Mouse (Mus musculus): ENCODE data around the gene Ccnb1ip1. TPM values are rescaled to one million over a fixed set of nuclear protein-coding genes. Genes with fewer than 3 reads are reported as not detected.

Ccnb1ip1 gene
- polyA plus RNA-seq, 1 experiment: not detected

GRCm38 (mm10) chr14:50744994-50745393 is 62.5 kb downstream of the Ccnb1ip1 start, which contains the start of gene Olfr749:
Gene Olfr749, minus strand, starts transcription at chr14:50745094.
- no peaks in the 10 kb centered on the region for H3K4me1 ChIP-seq (ENCODE audit: control insufficient read depth, insufficient read depth, low read length)
- H3K4me3 ChIP-seq (ENCODE audit: insufficient read depth, low read depth, low read length): no peak within 1 kb of the TSS
- no peak for TF ChIP-seq POLR2A (IDR thresholded peaks at IDR 0.05; ENCODE audit: insufficient read depth, low read depth, low read length)
- TF ChIP-seq CTCF (IDR thresholded peaks at IDR 0.05; ENCODE audit: insufficient read depth, low read depth, low read length): no peak
- H3K27ac ChIP-seq (ENCODE audit: insufficient read depth, low read depth, low read length): no peak within 1 kb of the TSS

GRCm38 (mm10) chr14:50741584-50741983 is 65.9 kb downstream of the Ccnb1ip1 start:
- WGBS: 73% methylated on average over 2 of the region's 2 CpGs

GRCm38 (mm10) chr14:50740334-50740733 is 67.2 kb downstream of the Ccnb1ip1 start:
- TF ChIP-seq CTCF (IDR thresholded peaks at IDR 0.05; ENCODE audit: insufficient read depth, low read depth, low read length) (no peak), POLR2A (IDR thresholded peaks at IDR 0.05; ENCODE audit: insufficient read depth, low read depth, low read length) (no peak)
- WGBS: 63% methylated on average over 2 of the region's 2 CpGs
- Histone ChIP-seq H3K4me1 (ENCODE audit: control insufficient read depth, insufficient read depth, low read length) (no peaks in the 10 kb centered on the region), H3K27ac (ENCODE audit: insufficient read depth, low read depth, low read length) (no peak overlapping the region), H3K4me3 (ENCODE audit: insufficient read depth, low read depth, low read length) (no peak overlapping the region)

More at GRCm38 (mm10) chr14:50741584-50741983, 65.9 kb downstream of the Ccnb1ip1 start:
- no peak overlapping the region for H3K4me3 ChIP-seq (ENCODE audit: insufficient read depth, low read depth, low read length)
- TF ChIP-seq POLR2A (IDR thresholded peaks at IDR 0.05; ENCODE audit: insufficient read depth, low read depth, low read length) (no peak), CTCF (IDR thresholded peaks at IDR 0.05; ENCODE audit: insufficient read depth, low read depth, low read length) (no peak)
- H3K4me1 ChIP-seq (ENCODE audit: control insufficient read depth, insufficient read depth, low read length): no peaks in the 10 kb centered on the region
- no peak overlapping the region for H3K27ac ChIP-seq (ENCODE audit: insufficient read depth, low read depth, low read length)

Other genes with a start within 250 kb of the Ccnb1ip1 start
- not detected in 2 replicates for gene Olfr744, start 192.9 kb downstream of the Ccnb1ip1 start, polyA plus RNA-seq (2012; ENCODE audit: insufficient read depth, insufficient read length, low replicate concordance, missing spikeins)
- not detected in 2 replicates for gene Olfr745, start 168.3 kb downstream of the Ccnb1ip1 start, polyA plus RNA-seq (2012; ENCODE audit: insufficient read depth, insufficient read length, low replicate concordance, missing spikeins)
- not detected in 2 replicates for gene Olfr746, start 160.6 kb downstream of the Ccnb1ip1 start, polyA plus RNA-seq (2012; ENCODE audit: insufficient read depth, insufficient read length, low replicate concordance, missing spikeins)
- not detected in 2 replicates for gene Olfr747, start 114.5 kb downstream of the Ccnb1ip1 start, polyA plus RNA-seq (2012; ENCODE audit: insufficient read depth, insufficient read length, low replicate concordance, missing spikeins)
- gene Olfr748, start 100.4 kb downstream of the Ccnb1ip1 start, polyA plus RNA-seq (2012; ENCODE audit: insufficient read depth, insufficient read length, low replicate concordance, missing spikeins): not detected in 2 replicates
- gene Olfr749, start 62.6 kb downstream of the Ccnb1ip1 start, polyA plus RNA-seq (2012; ENCODE audit: insufficient read depth, insufficient read length, low replicate concordance, missing spikeins): not detected in 2 replicates
- gene Ttc5, start 22.2 kb downstream of the Ccnb1ip1 start, polyA plus RNA-seq (2012; ENCODE audit: insufficient read depth, insufficient read length, low replicate concordance, missing spikeins): not detected in 2 replicates
- not detected in 2 replicates for gene Parp2, start 109 bp upstream of the Ccnb1ip1 start, polyA plus RNA-seq (2012; ENCODE audit: insufficient read depth, insufficient read length, low replicate concordance, missing spikeins)
- not detected in 2 replicates for gene Tep1, start 62.8 kb upstream of the Ccnb1ip1 start, polyA plus RNA-seq (2012; ENCODE audit: insufficient read depth, insufficient read length, low replicate concordance, missing spikeins)
- not detected in 2 replicates for gene Klhl33, start 89.8 kb upstream of the Ccnb1ip1 start, polyA plus RNA-seq (2012; ENCODE audit: insufficient read depth, insufficient read length, low replicate concordance, missing spikeins)
- gene Osgep, start 117.2 kb upstream of the Ccnb1ip1 start, polyA plus RNA-seq (2012; ENCODE audit: insufficient read depth, insufficient read length, low replicate concordance, missing spikeins): not detected in 2 replicates
- not detected in 2 replicates for gene Apex1, start 117.2 kb upstream of the Ccnb1ip1 start, polyA plus RNA-seq (2012; ENCODE audit: insufficient read depth, insufficient read length, low replicate concordance, missing spikeins)
- not detected in 2 replicates for gene Pip4p1, start 123.1 kb upstream of the Ccnb1ip1 start, polyA plus RNA-seq (2012; ENCODE audit: insufficient read depth, insufficient read length, low replicate concordance, missing spikeins)
- gene Pnp, start 123.3 kb upstream of the Ccnb1ip1 start, polyA plus RNA-seq (2012; ENCODE audit: insufficient read depth, insufficient read length, low replicate concordance, missing spikeins): not detected in 2 replicates
- not detected in 2 replicates for gene Gm49342, start 136.8 kb upstream of the Ccnb1ip1 start, polyA plus RNA-seq (2012; ENCODE audit: insufficient read depth, insufficient read length, low replicate concordance, missing spikeins)
- gene Pnp2, start 148.3 kb upstream of the Ccnb1ip1 start, polyA plus RNA-seq (2012; ENCODE audit: insufficient read depth, insufficient read length, low replicate concordance, missing spikeins): not detected in 2 replicates
- gene Rnase10, start 200.0 kb upstream of the Ccnb1ip1 start, polyA plus RNA-seq (2012; ENCODE audit: insufficient read depth, insufficient read length, low replicate concordance, missing spikeins): not detected in 2 replicates
- gene Rnase9, start 234.1 kb upstream of the Ccnb1ip1 start, polyA plus RNA-seq (2012; ENCODE audit: insufficient read depth, insufficient read length, low replicate concordance, missing spikeins): not detected in 2 replicates
- gene Rnase11, start 242.4 kb upstream of the Ccnb1ip1 start, polyA plus RNA-seq (2012; ENCODE audit: insufficient read depth, insufficient read length, low replicate concordance, missing spikeins): not detected in 2 replicates
- gene Rnase12, start 249.9 kb upstream of the Ccnb1ip1 start, polyA plus RNA-seq (2012; ENCODE audit: insufficient read depth, insufficient read length, low replicate concordance, missing spikeins): not detected in 2 replicates